Mouse (Mus musculus): ENCODE data around the gene Fhad1. TPM values are rescaled to one million over a fixed set of nuclear protein-coding genes. Genes with fewer than 3 reads are reported as not detected.

Gene Fhad1
- polyA plus RNA-seq, 1 experiment, result 1.3 TPM

- Histone ChIP-seq H3K27ac (ENCODE audit: control insufficient read depth, insufficient read depth, low read depth, low read length, poor library complexity) (no peak overlapping the region), H3K4me1 (ENCODE audit: control insufficient read depth, insufficient read depth, low read length) (no peaks in the 10 kb centered on the region), H3K4me3 (replicated peaks; ENCODE audit: control insufficient read depth, low read depth, low read length) (no peak overlapping the region)
- whole genome bisulfite sequencing, result 41% methylated on average over 8 of the region's 8 CpGs
- no peak for TF ChIP-seq POLR2A (IDR thresholded peaks at IDR 0.05; ENCODE audit: borderline replicate concordance, control insufficient read depth, low read depth, low read length)
- no peak for TF ChIP-seq CTCF (IDR thresholded peaks at IDR 0.05; ENCODE audit: control insufficient read depth, insufficient read depth, low read length)
Observed at GRCm38 (mm10) chr4:142048391-142048790, 33.5 kb upstream of the Fhad1 start.

DNA sequence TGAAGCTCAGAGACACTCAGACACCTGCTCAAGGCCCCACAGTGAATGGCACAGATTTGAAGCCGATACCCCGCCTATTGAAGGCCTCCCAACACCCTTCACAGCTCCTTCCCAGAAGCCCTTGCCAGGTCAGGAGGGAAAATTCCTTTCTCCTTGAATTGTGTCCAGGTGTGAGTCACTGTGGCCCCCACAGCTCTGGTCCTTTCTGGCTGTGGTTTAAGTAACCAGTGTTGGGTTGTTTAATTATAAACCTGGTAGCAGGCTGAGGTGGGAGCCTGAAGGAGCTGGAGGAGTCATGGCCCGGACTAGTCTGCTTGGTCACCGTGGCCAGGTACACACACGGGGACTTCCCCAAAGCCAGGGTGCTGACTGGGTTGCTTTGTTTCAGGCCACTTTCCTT lies 32.1 kb upstream of the Fhad1 start:
- H3K4me3 ChIP-seq (replicated peaks; ENCODE audit: control insufficient read depth, low read depth, low read length), result no peak overlapping the region
- H3K27ac ChIP-seq (ENCODE audit: control insufficient read depth, insufficient read depth, low read depth, low read length, poor library complexity), result no peak overlapping the region
- no peaks in the 10 kb centered on the region for H3K4me1 ChIP-seq (ENCODE audit: control insufficient read depth, insufficient read depth, low read length)
- no peak for TF ChIP-seq POLR2A (IDR thresholded peaks at IDR 0.05; ENCODE audit: borderline replicate concordance, control insufficient read depth, low read depth, low read length)
- no peak for TF ChIP-seq CTCF (IDR thresholded peaks at IDR 0.05; ENCODE audit: control insufficient read depth, insufficient read depth, low read length)
- 57% methylated on average over 5 of the region's 5 CpGs for WGBS

GRCm38 (mm10) chr4:142046496-142046895 lies 31.6 kb upstream of the Fhad1 start:
- WGBS, result 36% methylated on average over 7 of the region's 7 CpGs
- Histone ChIP-seq H3K4me1 (ENCODE audit: control insufficient read depth, insufficient read depth, low read length) (no peaks in the 10 kb centered on the region), H3K4me3 (replicated peaks; ENCODE audit: control insufficient read depth, low read depth, low read length) (no peak overlapping the region), H3K27ac (ENCODE audit: control insufficient read depth, insufficient read depth, low read depth, low read length, poor library complexity) (no peak overlapping the region)
- TF ChIP-seq CTCF (IDR thresholded peaks at IDR 0.05; ENCODE audit: control insufficient read depth, insufficient read depth, low read length) (no peak), POLR2A (IDR thresholded peaks at IDR 0.05; ENCODE audit: borderline replicate concordance, control insufficient read depth, low read depth, low read length) (no peak)

- no peak overlapping the region for H3K4me3 ChIP-seq (replicated peaks; ENCODE audit: control insufficient read depth, low read depth, low read length)
- WGBS, result 86% methylated on average over 14 of the region's 14 CpGs
- H3K27ac ChIP-seq (ENCODE audit: control insufficient read depth, insufficient read depth, low read depth, low read length, poor library complexity), result no peak overlapping the region
- H3K4me1 ChIP-seq (ENCODE audit: control insufficient read depth, insufficient read depth, low read length), result no peaks in the 10 kb centered on the region
- TF ChIP-seq POLR2A (IDR thresholded peaks at IDR 0.05; ENCODE audit: borderline replicate concordance, control insufficient read depth, low read depth, low read length), result no peak
- TF ChIP-seq CTCF (IDR thresholded peaks at IDR 0.05; ENCODE audit: control insufficient read depth, insufficient read depth, low read length), result no peak
Observed at GRCm38 (mm10) chr4:142045595-142046163, 30.8 kb upstream of the Fhad1 start.

GRCm38 (mm10) chr4:142044452-142044851 lies 29.6 kb upstream of the Fhad1 start:
- 81% methylated on average over 12 of the region's 12 CpGs for WGBS
- no peak overlapping the region for H3K4me3 ChIP-seq (replicated peaks; ENCODE audit: control insufficient read depth, low read depth, low read length)
- no peak for TF ChIP-seq CTCF (IDR thresholded peaks at IDR 0.05; ENCODE audit: control insufficient read depth, insufficient read depth, low read length)
- no peak for TF ChIP-seq POLR2A (IDR thresholded peaks at IDR 0.05; ENCODE audit: borderline replicate concordance, control insufficient read depth, low read depth, low read length)
- H3K27ac ChIP-seq (ENCODE audit: control insufficient read depth, insufficient read depth, low read depth, low read length, poor library complexity), result no peak overlapping the region
- H3K4me1 ChIP-seq (ENCODE audit: control insufficient read depth, insufficient read depth, low read length), result no peaks in the 10 kb centered on the region

- 68% methylated on average over 9 of the region's 9 CpGs for WGBS
- no peaks in the 10 kb centered on the region for H3K4me1 ChIP-seq (ENCODE audit: control insufficient read depth, insufficient read depth, low read length)
- no peak overlapping the region for H3K4me3 ChIP-seq (replicated peaks; ENCODE audit: control insufficient read depth, low read depth, low read length)
- TF ChIP-seq POLR2A (IDR thresholded peaks at IDR 0.05; ENCODE audit: borderline replicate concordance, control insufficient read depth, low read depth, low read length) (no peak), CTCF (IDR thresholded peaks at IDR 0.05; ENCODE audit: control insufficient read depth, insufficient read depth, low read length) (no peak)
- no peak overlapping the region for H3K27ac ChIP-seq (ENCODE audit: control insufficient read depth, insufficient read depth, low read depth, low read length, poor library complexity)
Observed at GRCm38 (mm10) chr4:142039662-142040353, 24.9 kb upstream of the Fhad1 start.

DNA sequence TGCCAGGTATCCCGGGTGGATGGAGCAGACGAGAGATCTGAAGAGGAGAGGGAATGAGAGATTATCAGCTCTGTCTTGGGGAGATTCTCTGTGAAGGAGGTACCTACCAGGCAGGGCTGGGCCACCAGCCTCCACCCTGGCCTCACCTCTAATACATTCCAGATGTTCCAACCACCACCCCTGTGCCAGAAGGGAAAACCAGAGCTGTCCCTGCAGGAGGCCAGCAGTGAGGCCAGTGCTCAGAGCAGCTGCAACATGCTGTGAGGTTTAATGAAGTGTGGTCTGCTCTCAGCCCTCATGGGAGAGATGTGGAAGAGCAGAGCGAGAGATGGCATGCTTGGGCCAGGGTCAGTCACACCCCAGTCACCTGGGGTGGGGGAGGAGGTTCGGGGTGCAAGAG lies 23.0 kb upstream of the Fhad1 start:
- Histone ChIP-seq H3K4me3 (replicated peaks; ENCODE audit: control insufficient read depth, low read depth, low read length) (no peak overlapping the region), H3K4me1 (ENCODE audit: control insufficient read depth, insufficient read depth, low read length) (no peaks in the 10 kb centered on the region), H3K27ac (ENCODE audit: control insufficient read depth, insufficient read depth, low read depth, low read length, poor library complexity) (no peak overlapping the region)
- no peak for TF ChIP-seq POLR2A (IDR thresholded peaks at IDR 0.05; ENCODE audit: borderline replicate concordance, control insufficient read depth, low read depth, low read length)
- TF ChIP-seq CTCF (IDR thresholded peaks at IDR 0.05; ENCODE audit: control insufficient read depth, insufficient read depth, low read length), result no peak
- WGBS, result 68% methylated on average over 4 of the region's 4 CpGs

DNA sequence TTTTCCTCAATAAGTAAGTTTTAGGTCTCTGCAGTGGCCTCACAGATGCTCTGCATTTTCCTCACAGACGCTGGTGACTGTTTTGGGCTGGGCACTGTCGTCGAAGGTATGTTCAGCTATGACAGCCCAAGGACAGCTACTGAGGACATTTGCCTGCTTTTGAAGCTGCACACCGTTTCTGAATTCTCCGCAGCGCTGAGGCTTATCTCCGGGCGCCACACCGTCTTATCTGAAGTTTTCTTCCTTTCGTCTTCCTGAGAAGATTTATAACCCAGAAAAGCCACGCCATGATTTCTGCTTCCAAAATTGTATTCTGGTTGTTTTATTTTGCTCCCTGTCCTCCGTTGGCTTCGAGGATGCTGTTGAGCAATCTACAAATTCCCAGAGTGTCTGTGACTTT lies 13.7 kb upstream of the Fhad1 start:
- Histone ChIP-seq H3K27ac (ENCODE audit: control insufficient read depth, insufficient read depth, low read depth, low read length, poor library complexity) (no peak overlapping the region), H3K4me1 (ENCODE audit: control insufficient read depth, insufficient read depth, low read length) (no peaks in the 10 kb centered on the region), H3K4me3 (replicated peaks; ENCODE audit: control insufficient read depth, low read depth, low read length) (no peak overlapping the region)
- TF ChIP-seq POLR2A (IDR thresholded peaks at IDR 0.05; ENCODE audit: borderline replicate concordance, control insufficient read depth, low read depth, low read length) (no peak), CTCF (IDR thresholded peaks at IDR 0.05; ENCODE audit: control insufficient read depth, insufficient read depth, low read length) (no peak)
- WGBS, result 7% methylated on average over 13 of the region's 13 CpGs

Data from bone marrow, adult 2 months (tissue).